Mouse (Mus musculus) C2C12 (cell line): ENCODE data around the gene Atg4b. TPM values are rescaled to one million over a fixed set of nuclear protein-coding genes. Genes with fewer than 3 reads are reported as not detected.
"Not testable (repeated sequence)": the region's sequence is repeated elsewhere in the genome, so short reads cannot be mapped to it uniquely, and the experiment has no call there.

Experiments used
- H3K27me3 ChIP-seq: one replicate; pipeline ENCODE4 v1.6.1; 2011; ENCODE audit not compliant: control insufficient read depth, insufficient read depth, insufficient read length
- H3K36me3 ChIP-seq: one replicate; pipeline ENCODE4 v1.6.1; 2011; ENCODE audit not compliant: control insufficient read depth, insufficient read depth
- H3K4me3 ChIP-seq: one replicate; pipeline ENCODE4 v1.5.1; 2011; ENCODE audit warnings: mild to moderate bottlenecking, control low read depth; ENCODE audit not compliant: poor library complexity, insufficient read depth, severe bottlenecking
- H3K79me2 ChIP-seq: one replicate; pipeline ENCODE4 v1.6.1; 2011; ENCODE audit not compliant: control insufficient read depth, insufficient read depth
- H3K79me3 ChIP-seq: one replicate; pipeline ENCODE4 v1.6.1; 2011; ENCODE audit warnings: low read depth, control low read depth
- H3ac ChIP-seq: one replicate; pipeline ENCODE3; 2011; ENCODE audit warnings: low read depth; ENCODE audit not compliant: control insufficient read depth, insufficient read length
- CEBPB ChIP-seq: IDR thresholded peaks from one replicate; pipeline ENCODE4 v1.6.1; 2011; ENCODE audit warnings: low read depth, mild to moderate bottlenecking, control low read depth, moderate library complexity
- CTCF ChIP-seq: IDR thresholded peaks from one replicate; pipeline ENCODE4 v1.5.1; 2011; ENCODE audit not compliant: control insufficient read depth, insufficient read depth, insufficient read length
- FOSL1 ChIP-seq: IDR thresholded peaks from one replicate; pipeline ENCODE4 v1.8.0; 2011; ENCODE audit warnings: mild to moderate bottlenecking, low read length; ENCODE audit not compliant: poor library complexity, insufficient read depth, severe bottlenecking
- MAX ChIP-seq: IDR thresholded peaks from one replicate; pipeline ENCODE4 v1.6.1; 2011; ENCODE audit warnings: mild to moderate bottlenecking, control low read depth
- MYOD1 ChIP-seq: IDR thresholded peaks from one replicate; pipeline ENCODE4 v1.6.1; 2011; ENCODE audit warnings: low read depth; ENCODE audit not compliant: control insufficient read depth, insufficient read length
- MYOG ChIP-seq: IDR thresholded peaks from one replicate; pipeline ENCODE4 v1.6.1; 2011; ENCODE audit not compliant: control insufficient read depth, insufficient read length; ENCODE audit errors: extremely low read depth
- USF1 ChIP-seq: IDR thresholded peaks from one replicate; pipeline ENCODE4 v1.6.1; 2011; ENCODE audit warnings: low read depth, mild to moderate bottlenecking, control low read depth, moderate library complexity
- polyA plus RNA-seq: library from polyadenylated mRNA; unstranded; fragments of >200 nt; fragmentation: generic; extraction: Trizol; gene quantifications from one replicate; pipeline ENCODE4 v1.2.1, GENCODE M21; 2012; ENCODE audit warnings: missing spikeins

Gene Atg4b
- polyA plus RNA-seq, 1 experiment = 43.4 TPM

GRCm38 (mm10) chr1:93836532-93836913, 85.2 kb downstream of the Atg4b start:
- no peak for TF ChIP-seq CEBPB
- no peak for TF ChIP-seq MYOD1
- TF ChIP-seq FOSL1 = no peak
- no peak for TF ChIP-seq MAX
- TF ChIP-seq CTCF = no peak
- TF ChIP-seq MYOG = no peak
- no peak for TF ChIP-seq USF1
- no peaks in the 10 kb centered on the region for H3K79me2 ChIP-seq
- H3K4me3 ChIP-seq = no peak overlapping the region
- no peak overlapping the region for H3ac ChIP-seq
- no peaks in the 10 kb centered on the region for H3K27me3 ChIP-seq
- H3K79me3 ChIP-seq = no peaks in the 10 kb centered on the region
- H3K36me3 ChIP-seq = peaks cover 2% of the 10 kb centered on the region

- Histone ChIP-seq H3K27me3 (no peaks in the 10 kb centered on the region), H3ac (no peak overlapping the region)
Measured at GRCm38 (mm10) chr1:93837335-93837734, 86.0 kb downstream of the Atg4b start.

DNA sequence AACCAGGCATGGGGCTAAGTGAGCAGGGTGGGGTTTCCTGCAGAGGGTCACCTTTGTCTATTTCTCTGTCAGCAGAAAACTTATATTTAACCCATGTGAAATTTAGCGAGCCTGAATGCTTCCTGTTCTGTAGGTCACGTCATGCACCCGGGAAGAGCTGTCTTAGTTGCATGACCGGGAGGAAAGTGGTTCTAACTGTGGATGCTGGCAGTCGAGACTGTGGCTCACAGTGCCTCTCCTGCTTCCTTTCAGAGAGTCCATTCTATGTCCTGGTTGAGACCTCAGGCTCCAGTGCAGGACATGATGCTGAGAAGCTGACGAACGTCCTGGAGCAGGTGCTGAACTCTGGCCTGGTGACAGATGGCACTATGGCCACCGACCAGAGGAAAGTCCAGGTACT, 87.3 kb downstream of the Atg4b start:
- not testable (repeated sequence) for H3K36me3 ChIP-seq, H3K27me3 ChIP-seq, H3K79me3 ChIP-seq, H3K79me2 ChIP-seq, H3K4me3 ChIP-seq, H3ac ChIP-seq

More at GRCm38 (mm10) chr1:93837335-93837734, 86.0 kb downstream of the Atg4b start:
- Histone ChIP-seq H3K4me3 (no peak overlapping the region), H3K79me3 (no peaks in the 10 kb centered on the region), H3K36me3 (peaks cover 2% of the 10 kb centered on the region), H3K79me2 (no peaks in the 10 kb centered on the region)
- TF ChIP-seq CTCF (no peak), FOSL1 (no peak), MAX (no peak), CEBPB (no peak), MYOD1 (no peak), MYOG (no peak), USF1 (no peak)

Other genes with a start within 250 kb of the Atg4b start
- gene Farp2, start 239.4 kb upstream of the Atg4b start, polyA plus RNA-seq = 3.0 TPM
- 57.6 TPM for gene Stk25, start 92.8 kb upstream of the Atg4b start, polyA plus RNA-seq
- gene Bok, start 65.8 kb upstream of the Atg4b start, polyA plus RNA-seq = 219 TPM
- 65.2 TPM for gene Thap4, start 3.4 kb downstream of the Atg4b start, polyA plus RNA-seq
- 255 TPM for gene Dtymk, start 50.4 kb downstream of the Atg4b start, polyA plus RNA-seq
- 6.1 TPM for gene Ing5, start 52.5 kb downstream of the Atg4b start, polyA plus RNA-seq
- gene D2hgdh, start 73.4 kb downstream of the Atg4b start, polyA plus RNA-seq = 6.6 TPM
- not detected for gene Gal3st2, start 109.8 kb downstream of the Atg4b start, polyA plus RNA-seq
- not detected for gene Gal3st2b, start 166.8 kb downstream of the Atg4b start, polyA plus RNA-seq
- not detected for gene Gal3st2c, start 239.0 kb downstream of the Atg4b start, polyA plus RNA-seq